Mouse (Mus musculus) embryo, embryonic 11 days (tissue): ENCODE data around the gene Cdk20.
"Not testable (repeated sequence)": the region's sequence is repeated elsewhere in the genome, so short reads cannot be mapped to it uniquely, and the experiment has no call there.

Experiments
- DNase-seq: peaks from one replicate; pipeline ENCODE4 v3.0.0-alpha.2; 2015

Gene Cdk20

DNA sequence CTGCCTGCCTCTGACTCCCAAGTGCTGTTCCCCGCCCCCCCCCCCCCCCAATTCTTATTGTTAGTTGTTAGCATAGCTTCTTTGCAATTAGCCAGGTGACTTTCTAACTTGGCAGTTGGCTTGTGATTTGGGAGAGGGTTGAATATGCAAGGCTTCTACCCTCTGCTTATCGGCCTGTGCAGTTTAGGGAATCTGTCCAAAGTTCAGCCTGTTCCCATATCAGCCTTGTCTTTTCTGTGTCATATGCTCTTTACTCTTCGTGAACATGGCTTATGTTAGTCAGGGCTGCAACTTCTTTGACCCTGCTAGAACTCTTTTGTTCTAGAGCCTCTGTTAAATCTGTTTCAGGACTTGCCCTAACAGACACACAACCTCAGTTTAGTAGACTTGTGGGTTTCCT lies 7.8 kb upstream of the Cdk20 start:
- no peak for DNase-seq

DNA sequence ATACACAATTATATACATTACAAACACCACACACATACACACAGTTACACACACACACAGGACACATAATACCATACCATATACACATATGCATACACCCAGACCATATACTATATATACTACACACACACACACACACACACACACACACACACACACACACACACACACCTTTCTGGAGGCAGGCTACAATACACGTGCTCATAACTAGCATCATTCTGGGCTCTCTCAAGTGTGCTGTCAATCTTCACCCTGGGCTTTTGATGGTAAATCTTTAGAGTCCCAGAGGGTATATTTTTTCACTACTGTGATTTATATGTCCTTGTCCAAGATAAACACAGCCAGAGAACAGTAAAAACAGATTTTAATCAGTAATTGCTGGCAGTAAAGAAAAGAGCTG lies 6.8 kb upstream of the Cdk20 start:
- no peak for DNase-seq

- DNase-seq, result peak; percentile 21
These were observed 2.8 kb upstream of the Cdk20 start for GRCm38 (mm10) chr13:64429328-64429727.

GRCm38 (mm10) chr13:64437801-64438200 lies 5.7 kb downstream of the Cdk20 start:
- no peak for DNase-seq

GRCm38 (mm10) chr13:64438863-64439452 lies 6.8 kb downstream of the Cdk20 start:
- DNase-seq, result peak; percentile 78

- no peak for DNase-seq
These were observed 7.4 kb downstream of the Cdk20 start for GRCm38 (mm10) chr13:64439471-64439870.

- no peak for DNase-seq
These were observed 8.5 kb downstream of the Cdk20 start for GRCm38 (mm10) chr13:64440592-64440991.

GRCm38 (mm10) chr13:64443263-64443894 lies 11.3 kb downstream of the Cdk20 start:
- DNase-seq, result peak; percentile 72

DNA sequence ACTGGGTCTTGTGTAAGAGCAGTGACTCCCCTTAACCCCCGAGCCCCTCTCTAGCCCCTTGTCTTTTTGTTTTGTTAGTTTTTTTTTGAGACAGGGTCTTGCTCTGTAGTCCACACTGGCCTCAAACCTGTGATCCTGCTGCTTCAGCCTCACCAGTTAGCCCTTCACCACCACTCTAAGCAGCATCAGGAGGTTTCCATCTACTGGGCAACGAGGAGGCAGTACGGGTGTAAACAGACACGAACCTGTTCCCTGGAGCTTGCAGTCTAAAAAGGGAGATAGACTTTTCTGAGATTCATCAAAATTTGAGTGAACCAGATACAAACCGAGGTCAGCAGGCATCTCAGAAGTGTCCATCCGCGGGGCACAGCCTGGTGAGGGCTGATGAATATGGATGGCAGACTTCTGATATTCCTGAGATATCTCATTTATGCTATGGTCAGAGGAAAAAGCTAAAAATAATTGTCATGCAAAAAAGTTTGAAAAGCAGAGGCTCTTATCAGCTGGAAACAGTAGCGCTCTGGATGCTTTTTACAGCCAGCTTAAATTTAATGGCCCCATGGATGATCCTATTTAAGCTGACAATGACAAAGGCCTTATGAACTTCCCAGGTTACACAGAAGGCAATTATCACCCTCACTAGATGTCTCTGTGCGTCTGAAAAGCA lies 13.3 kb downstream of the Cdk20 start:
- DNase-seq, result no peak

DNA sequence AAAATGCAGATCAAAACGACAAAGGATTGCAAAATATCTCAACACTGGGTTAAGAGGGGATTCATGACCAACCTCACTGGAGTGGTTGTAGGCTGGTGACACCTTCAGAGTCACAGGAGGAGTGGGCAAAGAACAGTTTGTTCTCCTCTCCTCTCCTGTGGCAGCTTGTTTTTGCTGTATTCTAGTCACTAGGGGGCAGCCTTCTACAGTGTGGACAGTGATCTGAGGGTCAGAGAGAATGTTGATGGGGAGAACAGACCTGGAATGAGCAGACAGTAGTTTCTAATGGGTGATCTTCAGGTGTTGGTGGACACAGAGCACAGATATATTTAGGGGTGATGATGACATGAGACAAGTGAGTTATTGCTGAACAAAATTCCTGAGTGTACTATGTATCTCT lies 15.8 kb downstream of the Cdk20 start:
- DNase-seq, result peak; percentile 66

GRCm38 (mm10) chr13:64448729-64449128 lies 16.6 kb downstream of the Cdk20 start:
- DNase-seq, result no peak

GRCm38 (mm10) chr13:64450001-64450794 lies 18.1 kb downstream of the Cdk20 start:
- no peak for DNase-seq

DNA sequence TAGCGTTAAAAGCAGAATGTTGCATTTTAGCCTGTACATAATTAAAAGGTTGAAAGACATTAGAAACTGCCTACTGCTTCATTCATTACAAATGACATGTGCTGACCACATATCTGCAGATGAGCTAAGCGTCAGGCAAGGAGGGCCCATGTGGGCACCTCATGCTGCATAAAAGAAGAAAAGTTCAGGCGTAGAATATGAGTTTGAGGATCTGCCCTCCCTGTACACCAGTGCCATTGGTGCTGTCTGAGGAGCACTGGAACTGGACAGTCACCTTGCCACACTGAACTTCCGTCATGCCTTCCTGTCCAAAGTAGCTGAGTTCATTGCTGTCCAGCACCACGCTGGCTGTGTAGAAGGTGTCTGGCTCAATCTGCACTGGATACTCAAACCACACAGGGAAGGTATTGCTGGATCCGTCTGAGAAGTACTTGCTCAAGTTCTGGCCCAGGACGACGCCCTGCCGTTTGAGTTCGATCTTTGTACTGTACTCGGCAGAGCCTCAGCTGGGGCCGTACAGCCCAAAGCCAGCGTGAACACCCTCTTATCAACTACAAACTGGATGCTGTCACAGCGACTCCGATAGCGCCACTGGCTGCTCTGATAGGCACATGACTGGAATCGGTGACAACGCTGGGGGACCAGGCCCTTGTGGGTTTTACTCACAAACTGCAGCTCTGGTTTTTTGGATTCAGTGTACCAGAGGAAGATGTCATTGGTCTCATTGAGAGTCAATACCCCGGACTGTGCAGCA lies 25.3 kb downstream of the Cdk20 start:
- not testable (repeated sequence) for DNase-seq

DNA sequence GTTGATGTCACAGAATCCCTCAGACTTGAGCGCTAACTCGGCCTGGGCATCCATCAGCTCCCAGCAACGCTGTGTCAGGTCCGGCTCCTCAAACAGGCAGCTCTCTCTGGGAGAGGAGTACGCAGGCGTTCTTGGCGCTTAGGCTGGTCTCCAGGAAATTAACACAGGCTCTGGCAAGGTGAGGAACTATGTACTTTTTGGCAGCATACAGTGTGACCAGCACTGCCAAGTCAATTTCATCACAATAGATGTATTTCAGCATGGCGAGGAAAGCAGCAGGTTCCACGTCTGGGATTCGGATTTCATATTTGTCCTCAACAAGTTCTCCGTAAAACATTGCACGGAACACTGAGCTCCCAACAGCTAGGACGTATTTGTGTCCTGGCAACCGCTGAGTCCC lies 26.1 kb downstream of the Cdk20 start:
- no peak for DNase-seq

DNA sequence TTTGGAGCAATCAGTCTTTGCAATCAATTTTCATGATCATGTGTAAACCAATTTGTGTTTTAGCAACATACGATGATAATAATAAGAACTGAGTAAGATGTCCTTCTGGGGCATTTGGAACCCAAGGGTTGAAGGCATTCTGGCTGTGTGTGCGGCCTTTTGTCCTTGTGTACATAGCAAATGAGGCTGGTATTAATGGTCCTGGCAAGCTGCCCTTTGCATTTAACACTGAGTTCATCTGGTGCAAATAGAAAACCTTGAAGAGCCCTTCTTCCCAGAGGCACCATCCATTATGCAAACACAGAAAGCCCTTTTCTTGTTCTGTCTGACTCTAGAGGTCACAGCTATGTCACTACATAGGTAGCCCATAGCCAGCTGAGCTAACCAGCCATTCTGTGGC lies 30.5 kb downstream of the Cdk20 start:
- DNase-seq, result no peak

GRCm38 (mm10) chr13:64465166-64465565 lies 33.1 kb downstream of the Cdk20 start:
- DNase-seq, result no peak

DNA sequence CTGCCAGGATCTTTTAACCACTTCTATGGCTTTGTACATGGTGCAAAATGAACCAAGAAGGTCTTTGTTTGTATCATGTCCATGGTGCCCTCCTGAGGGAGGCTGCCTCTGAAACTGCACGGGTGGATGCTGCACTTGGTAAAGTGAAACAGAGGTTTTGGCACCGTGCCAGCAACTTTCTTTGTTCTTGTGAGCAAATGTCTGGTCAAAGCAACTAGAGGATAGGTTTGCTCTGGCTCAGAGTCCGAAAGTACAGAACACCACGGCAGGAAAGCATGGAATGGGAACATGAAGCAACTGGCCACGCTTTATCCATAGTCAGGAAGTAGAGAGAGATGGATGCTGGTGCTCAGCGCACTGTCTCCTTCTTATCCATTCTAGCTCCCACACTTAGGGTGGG lies 35.8 kb downstream of the Cdk20 start:
- peak; percentile 10 for DNase-seq

- no peak for DNase-seq
These were observed 45.9 kb downstream of the Cdk20 start for GRCm38 (mm10) chr13:64477968-64478367.

- DNase-seq, result no peak
These were observed 47.8 kb downstream of the Cdk20 start for GRCm38 (mm10) chr13:64479960-64480359.

- DNase-seq, result no peak
These were observed 57.8 kb downstream of the Cdk20 start for GRCm38 (mm10) chr13:64489886-64490285.
